Mouse (Mus musculus): ENCODE measurements around the gene Snx13.

- TF ChIP-seq GATA1 (IDR thresholded peaks at IDR 0.05; ENCODE audit: low read length) (no peak), TAL1 (IDR thresholded peaks at IDR 0.05; ENCODE audit: low read length) (no peak)
Measured at GRCm38 (mm10) chr12:35013950-35014349, 33.0 kb upstream of the Snx13 start.

All from erythroblast, embryonic 14.5 days (primary cell).